Mouse (Mus musculus): ENCODE results near the gene Mapkap1.
"Not testable (repeated sequence)": the region's sequence is repeated elsewhere in the genome, so short reads cannot be mapped to it uniquely, and the experiment has no call there.

The Mapkap1 gene

DNA sequence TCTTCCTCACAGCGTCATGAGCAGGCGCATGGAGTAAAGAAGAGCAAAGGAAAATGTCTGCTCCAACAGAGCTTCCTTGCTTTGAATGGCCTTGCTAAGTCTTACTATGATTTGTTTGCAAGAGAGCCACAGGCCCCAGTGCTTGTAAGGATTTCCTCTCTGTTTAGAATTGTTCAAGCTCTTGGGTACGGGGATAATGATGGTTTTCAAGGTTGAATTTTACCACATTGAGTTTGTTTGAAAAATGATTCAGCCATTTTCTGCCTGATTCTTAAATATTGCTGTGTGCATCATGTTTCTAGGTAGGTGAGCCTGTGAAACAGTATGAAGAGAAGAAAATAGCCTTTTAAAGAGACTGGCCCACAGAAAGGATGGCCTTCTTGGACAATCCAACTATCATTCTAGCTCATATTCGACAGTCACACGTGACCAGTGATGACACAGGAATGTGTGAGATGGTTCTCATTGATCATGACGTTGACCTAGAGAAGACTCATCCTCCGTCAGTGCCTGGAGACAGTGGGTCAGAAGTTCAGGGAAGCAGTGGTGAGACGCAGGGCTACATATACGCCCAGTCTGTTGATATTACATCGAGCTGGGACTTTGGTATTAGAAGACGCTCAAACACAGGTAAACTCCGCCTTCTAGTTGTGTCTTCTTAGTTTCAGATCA, 25.3 kb downstream of the Mapkap1 start:
- DNase-seq (ENCODE audit: low spot score in 2 of 2): no peak

DNA sequence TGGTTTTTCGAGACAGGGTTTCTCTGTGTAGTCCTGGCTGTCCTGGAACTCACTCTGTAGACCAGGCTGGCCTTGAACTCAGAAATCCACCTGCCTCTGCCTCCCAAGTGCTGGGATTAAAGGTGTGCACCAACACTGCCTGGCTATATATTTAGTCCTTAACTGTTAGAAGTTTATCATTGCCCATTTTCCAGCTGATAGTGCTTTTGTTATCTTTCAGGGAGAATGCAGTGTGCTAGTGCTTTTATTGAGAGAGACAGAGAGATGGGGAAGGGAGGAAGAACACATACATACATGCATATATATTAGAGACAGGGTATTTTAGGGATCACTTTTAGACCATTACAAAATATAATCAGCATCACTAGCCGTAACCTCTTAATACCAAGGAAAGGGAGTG, 26.3 kb downstream of the Mapkap1 start:
- not testable (repeated sequence) for DNase-seq (ENCODE audit: low spot score in 2 of 2)

DNA sequence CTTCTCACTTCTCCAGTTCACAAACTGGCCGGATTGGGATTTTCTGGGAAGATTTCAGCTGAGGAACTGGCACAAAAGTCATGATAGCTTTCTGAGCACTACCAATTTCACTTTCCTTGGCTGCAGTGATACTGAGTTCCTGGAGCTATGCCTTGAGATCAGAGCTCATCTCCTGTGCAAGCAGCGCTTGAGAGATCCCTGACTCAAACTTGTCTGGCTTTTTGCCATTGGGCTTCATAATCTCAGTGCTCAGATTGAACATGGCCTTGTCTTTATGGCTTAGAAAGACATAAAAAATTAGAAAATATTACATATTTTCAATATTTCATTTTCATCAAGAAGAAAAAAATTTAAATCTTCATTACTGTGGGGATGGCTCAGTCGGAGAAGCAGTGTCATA, 29.8 kb downstream of the Mapkap1 start:
- no peak for DNase-seq (ENCODE audit: low spot score in 2 of 2)

DNA sequence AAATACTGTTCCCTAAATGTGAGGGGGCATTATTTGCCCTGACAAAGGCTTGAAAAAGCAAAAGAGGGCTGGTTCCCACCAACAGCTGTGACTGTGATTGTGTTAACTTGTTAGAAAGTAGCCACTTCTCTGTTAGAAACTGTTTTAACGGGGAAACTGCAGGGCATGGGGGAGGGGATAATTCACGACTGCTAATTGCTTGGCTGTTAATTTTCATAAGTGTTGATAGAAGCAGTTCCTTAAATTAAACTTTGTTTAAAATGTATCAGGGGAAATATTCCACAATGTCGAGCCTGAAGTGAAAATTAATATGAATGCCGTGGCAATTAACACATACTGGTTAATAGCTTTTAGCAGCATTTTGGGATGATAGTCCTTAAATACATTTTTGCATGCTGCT, 42.2 kb downstream of the Mapkap1 start:
- no peak for DNase-seq (ENCODE audit: low spot score in 2 of 2)

DNA sequence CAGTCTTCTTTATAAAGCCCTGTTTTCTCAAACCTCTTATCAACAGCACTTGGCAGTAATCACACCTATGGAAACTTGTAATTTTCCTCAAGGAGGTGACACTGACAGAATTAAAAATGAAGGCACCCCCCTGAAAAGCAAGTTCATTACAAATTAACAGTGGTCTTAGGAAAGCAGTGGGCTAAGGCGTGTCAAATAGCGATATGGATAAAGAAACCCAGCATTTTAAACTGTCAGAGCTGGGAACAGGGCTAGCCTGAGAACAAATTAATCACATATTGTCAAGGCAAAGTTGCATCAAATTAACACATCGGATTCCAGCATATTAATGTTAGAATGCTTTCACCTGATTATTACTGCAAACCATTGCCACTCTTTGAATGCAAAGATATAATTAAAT, 55.9 kb downstream of the Mapkap1 start:
- DNase-seq (ENCODE audit: low spot score in 2 of 2): no peak

DNA sequence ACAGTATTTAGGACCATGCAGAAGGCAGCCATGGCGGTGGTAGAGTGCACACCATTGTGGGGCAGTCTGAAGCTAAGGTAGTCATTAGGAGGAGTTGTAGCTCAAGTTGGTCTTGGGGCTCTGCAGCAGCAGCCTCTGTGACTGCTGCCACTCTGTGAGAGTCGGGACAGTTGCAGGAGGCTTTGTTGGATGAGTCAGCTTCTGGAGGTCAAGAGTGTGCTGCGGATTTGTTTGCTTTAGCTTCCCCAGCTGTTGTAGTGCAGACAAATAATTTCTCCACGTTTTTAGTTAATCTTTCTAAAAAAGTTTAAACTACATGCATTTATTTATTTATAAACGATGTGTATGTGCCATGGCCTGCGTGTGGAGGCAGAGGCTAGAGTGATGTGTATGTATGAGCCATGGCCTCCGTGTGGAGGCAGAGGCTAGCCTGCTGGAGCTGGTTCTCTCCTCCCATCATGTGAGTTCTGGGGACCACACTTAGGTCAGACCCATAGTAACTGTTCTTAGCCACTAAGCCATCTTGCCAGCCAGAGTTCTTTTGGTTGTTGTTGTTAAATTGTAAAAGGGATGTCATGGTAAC, 62.1 kb downstream of the Mapkap1 start:
- DNase-seq (ENCODE audit: low spot score in 2 of 2): no peak

DNA sequence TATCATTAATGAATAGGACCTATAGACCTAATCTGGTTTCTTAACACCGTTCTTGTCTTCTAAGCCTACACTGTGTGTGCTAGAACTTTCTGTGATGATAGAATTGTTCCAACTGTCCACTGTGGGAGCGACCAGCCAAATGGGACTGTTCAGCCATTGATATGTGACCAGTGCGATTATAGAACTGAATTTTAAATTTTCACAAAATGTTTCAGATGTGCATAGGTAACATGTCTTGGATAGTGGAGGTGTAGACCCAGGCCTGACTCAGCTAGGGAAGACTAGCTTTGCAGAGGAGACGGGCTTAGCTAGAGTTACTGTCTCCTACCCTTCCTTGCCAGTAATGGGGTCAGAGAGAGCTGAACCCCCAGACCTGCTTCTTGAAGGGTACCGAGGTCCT, 62.8 kb downstream of the Mapkap1 start:
- no peak for DNase-seq (ENCODE audit: low spot score in 2 of 2)

DNA sequence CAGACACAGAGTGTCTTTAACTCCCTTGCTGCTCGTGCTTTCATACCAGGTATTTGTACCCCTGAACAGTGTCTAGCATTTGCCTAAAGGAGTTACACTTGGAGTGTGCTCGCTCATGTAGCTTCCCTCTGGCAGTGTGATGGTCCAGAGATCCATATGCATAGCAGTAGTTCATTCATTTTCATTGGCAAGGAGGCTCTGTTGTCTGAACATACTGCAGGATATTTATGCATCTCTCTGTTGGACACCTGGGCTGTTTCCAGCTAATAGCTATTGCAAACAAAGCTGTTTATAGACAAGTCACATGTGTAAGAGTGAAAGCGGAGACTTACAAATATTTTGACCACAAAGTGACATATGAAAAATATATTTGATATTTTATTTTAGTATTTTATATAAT, 67.2 kb downstream of the Mapkap1 start:
- DNase-seq (ENCODE audit: low spot score in 2 of 2): no peak

DNA sequence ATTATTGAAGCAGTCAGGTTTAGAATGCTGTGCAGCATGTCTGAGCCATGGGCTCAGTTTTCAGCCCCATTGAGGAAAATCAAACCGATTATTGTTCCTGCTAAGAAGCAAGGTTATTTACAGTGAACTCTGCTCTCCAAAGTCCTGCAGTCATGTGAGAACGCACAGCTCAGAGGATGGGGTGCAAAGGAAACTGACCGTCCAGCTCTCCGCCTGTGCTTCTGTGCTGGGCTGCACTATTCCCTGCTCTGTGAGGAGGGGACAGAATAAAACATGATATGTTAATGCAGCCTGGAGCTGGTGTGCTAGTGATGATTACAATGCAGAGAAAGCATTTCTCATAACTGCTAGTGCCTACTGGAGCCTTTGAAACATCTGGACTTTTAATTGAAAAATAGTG, 74.8 kb downstream of the Mapkap1 start:
- DNase-seq (ENCODE audit: low spot score in 2 of 2): no peak

DNA sequence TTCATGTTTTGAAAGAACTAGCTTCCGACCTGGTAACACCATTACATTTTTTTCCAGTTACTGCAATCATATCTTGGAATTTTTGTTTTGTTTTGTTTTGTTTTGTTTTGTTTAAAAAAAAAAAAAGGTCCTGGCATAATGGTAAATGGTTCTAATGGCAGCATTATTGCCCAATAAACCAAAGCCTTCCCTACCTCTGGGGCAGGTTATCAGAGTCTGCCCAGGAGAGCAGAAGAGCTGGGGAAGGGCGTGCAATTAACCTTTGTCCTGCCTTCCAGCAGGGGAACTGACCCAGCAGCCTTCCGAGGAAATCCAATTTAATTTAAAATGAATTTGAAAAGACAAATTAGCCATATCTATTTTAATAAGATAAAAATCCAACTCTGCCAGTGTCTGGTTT, 75.5 kb downstream of the Mapkap1 start:
- no peak for DNase-seq (ENCODE audit: low spot score in 2 of 2)

DNA sequence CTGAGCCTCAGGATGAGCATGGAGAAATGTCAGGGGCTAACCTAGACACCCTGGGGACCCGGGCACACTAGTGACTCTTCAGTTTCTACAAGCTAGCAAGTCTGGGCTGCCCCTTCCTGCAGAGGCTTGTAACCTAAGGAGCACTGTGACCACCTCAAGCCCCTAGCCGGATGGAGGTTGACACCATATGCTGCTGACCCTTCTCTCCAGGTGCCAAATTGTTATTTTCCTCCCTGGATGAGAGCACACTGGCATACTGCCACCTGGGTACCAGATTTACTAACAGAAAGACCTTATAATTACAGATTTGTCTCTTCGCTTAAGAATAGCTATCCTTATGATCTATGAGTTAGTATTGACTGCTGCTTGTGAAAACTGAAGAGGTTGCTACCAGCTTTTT, 76.0 kb downstream of the Mapkap1 start:
- DNase-seq (ENCODE audit: low spot score in 2 of 2): no peak

DNA sequence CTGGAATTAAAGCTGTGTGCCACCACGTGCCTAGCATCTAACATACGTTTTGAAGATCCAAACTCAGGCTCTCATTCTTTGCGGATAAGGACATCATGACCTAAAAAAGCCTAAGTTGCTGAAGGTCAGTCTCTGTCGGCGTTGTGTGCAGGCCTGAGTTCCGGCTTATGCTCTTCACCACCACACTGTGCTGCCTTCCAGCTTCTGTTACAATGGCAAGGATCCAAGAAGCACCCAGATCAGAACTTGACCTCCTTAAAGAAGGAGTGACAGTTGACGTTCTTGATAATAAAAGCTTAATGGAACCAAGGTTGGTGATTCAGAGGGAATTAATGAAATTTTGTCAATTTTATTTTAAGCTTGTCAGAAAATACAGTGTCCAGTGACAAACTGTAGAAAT, 80.7 kb downstream of the Mapkap1 start:
- DNase-seq (ENCODE audit: low spot score in 2 of 2): no peak

DNA sequence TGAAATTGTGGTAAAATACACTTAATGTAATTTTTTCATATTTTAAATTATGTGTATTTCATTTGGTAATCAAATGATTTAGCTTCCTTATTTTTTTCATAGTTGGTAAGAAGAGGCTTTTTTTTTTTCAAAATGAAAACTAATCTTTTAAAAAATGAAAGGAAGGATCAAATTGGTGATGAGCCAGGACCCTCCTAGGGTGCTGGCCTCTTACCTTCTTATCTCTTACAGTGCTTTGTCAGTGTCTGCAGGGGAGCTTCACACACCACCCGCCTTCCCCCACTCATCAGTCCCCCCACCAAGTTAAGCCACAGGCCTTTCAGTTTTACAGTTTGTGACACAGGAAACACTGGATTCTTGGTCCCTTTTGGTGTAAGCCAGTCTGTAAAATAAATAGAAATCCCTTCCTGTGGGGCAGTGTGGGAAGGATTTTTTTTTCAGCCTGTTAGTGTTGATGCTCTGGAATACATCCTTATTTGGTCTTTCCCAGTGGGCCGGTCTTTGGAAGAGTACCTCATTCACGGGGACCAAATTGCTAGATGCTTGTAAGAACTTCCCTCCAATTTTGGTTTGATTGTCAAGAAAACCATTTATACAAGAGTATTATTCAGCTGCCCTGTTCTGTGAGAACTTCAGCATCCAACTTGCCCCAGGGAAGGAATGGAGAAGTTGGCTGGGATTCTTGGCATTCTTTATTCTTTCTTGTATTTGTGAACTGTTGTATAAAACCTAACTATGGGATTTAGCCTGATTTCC, 97.6 kb downstream of the Mapkap1 start:
- no peak for DNase-seq (ENCODE audit: low spot score in 2 of 2)

DNA sequence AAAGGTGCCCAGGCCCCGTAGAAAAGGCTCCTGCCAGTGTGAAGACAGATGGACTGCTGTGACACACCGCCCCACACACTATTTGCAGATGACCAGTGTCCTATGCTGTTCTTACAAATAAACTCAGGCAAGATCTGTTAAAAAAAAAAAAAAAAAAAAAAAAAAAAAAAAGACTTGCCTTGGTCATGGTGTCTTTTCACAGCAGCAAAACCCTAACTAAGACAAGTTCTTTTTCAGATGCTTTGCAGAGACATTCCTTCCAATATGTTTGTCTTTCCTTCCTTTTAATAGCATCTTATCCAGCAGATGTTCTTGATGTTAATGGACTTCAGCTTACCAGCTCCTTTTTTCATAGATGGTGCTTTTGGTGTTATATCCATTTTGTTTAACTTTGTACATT, 99.6 kb downstream of the Mapkap1 start:
- not testable (repeated sequence) for DNase-seq (ENCODE audit: low spot score in 2 of 2)

DNA sequence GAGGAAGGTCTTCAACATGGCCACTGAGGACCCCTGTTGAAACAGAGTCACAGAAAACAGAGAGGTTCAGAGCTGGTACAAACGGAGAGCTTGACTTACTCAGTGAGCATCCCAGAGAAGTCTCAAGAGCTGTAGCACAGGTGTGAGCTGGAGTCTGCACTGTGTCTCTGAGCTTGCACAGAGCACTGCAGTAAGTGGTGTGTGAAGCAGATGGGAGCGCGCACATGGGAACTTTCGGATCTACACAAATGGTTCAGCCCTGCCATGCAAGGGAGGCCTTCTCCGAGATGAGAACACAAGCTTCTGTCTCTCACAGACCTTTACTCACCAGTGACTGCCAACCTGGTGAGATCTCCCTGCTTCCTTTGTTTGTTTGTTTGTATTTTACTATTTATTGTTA, 103.3 kb downstream of the Mapkap1 start:
- no peak for DNase-seq (ENCODE audit: low spot score in 2 of 2)

DNA sequence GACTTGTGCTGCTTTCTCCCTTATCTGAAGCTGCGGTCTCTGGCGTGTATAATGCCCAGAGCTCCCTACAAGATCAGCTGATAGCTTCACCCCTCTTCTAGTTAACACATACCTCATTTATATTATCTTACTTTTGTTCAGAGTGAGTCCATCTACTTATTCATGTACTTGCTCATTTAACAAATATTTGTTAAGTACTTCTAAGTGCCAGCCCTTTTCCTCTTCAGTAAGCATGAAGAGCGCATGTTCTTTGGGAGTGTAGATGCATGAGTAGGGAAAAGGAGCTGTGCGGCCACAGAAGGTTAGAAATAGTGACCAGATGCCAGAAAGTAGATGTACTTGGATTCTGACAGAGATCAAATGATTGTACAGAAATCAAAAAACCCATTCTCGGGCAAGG, 108.7 kb downstream of the Mapkap1 start:
- DNase-seq (ENCODE audit: low spot score in 2 of 2): no peak

DNA sequence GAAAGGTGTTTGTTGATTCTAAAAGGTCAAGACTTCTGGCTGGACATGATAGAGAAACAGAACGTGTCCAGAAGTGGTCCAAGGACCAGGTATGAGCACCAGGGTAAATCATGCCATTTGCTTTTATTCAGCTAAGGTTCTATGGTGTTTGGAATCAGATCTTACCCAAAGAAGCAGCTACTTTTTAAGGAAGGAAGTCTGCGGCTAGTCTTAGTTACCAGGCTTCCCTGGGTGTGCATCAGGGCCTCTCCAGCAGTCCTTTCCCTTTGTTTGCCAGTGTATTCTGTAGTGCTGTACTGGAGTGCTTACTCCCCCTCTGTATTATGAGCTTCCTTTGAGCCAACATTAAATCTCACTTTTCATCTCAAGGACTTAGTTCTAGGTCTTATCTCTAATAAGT, 111.5 kb downstream of the Mapkap1 start:
- DNase-seq (ENCODE audit: low spot score in 2 of 2): no peak

DNA sequence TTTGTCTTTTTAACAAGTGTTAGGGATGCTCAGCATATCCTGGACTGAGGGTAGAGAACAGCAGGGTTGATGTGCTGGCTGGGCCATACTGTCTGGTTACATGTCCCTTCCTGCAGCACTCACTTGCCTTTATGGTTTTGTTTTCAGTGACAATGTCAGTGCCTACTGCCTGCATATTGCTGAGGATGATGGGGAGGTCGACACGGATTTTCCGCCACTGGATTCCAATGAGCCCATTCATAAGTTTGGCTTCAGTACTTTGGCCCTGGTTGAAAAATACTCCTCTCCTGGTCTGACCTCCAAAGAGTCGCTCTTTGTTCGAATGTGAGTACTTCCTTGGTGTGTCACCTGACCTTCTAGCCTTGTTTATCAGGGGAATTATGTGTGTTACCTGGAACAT, 112.0 kb downstream of the Mapkap1 start:
- DNase-seq (ENCODE audit: low spot score in 2 of 2): no peak

DNA sequence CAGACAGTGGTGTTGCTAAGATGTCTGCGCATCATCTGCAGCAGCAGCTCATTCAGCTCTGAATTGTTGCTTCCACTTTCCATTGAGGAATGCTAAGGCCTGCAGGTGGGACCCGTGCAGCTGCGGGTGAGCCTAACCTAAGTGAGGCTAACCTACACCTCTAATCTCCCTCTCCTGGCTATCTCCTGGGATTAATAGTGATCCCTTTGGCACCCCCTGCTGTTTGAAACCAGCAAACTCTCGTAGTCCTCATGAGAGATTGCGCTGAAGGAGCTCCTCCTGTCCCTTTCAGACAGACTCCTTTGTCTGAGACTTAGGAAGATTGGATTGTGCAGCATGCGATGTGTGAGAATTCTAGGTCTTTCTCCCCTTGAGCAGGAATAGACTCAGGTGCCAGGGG, 113.0 kb downstream of the Mapkap1 start:
- peak in 1 of 2 experiments; percentile 37 for DNase-seq (ENCODE audit: low spot score in 2 of 2)

DNA sequence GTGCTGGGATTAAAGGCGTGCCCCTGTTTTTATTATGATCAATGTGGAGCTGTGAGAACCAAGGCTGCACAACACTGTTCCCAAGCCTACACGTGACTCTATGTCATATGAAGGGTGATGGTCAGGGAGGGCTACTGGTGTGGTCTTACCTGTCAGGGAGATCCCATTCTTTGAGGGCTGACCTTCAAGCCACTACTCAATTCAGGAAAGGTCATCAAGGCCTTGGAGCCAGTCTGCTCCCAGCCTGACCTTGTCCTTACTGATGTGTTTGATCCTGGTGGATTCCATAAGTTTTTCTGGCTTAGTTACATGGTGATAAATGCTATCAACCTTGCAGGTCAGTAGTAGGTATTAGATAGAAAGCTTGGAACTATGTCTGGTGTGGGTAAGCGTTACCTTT, 114.8 kb downstream of the Mapkap1 start:
- DNase-seq (ENCODE audit: low spot score in 2 of 2): no peak

DNA sequence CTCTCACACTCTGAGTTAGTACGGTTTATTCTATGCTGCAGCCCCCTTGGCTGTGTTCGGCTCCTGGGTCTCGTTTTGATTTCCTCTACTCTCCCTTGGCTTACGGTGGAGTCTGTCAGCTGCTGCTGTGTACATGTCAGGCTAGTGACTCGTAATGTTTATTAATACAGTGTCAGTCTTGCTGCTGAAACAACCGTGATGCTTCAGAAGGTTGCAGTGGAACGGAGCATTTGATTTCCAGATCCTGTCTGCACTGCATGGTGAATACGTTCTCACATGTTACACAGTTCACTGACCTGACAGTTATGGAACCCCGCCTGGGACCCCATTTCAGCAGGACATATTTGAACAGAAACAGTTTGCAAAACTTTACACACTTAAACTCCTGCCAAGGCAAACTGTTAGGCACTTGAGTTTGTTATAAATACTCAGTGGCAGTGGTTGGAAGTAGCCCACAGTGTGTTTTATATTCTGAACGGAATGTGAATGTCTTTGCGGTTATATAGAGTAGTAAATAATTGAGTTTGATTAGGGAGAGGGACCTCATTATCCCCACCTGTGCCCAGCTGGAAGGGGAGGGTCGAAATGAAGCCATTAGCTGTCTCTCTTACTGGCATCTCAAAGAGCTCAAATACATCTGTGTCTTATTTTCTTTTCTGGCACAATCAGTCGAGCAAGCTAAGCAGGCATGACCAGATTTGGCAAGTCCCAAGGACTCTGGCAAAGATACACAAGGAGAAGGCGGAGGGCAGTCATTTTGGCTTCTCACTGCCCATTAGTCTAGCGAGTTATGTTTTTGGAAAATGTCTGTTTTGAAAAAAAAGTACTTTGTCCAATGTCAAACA, 120.2 kb downstream of the Mapkap1 start:
- DNase-seq (ENCODE audit: low spot score in 2 of 2): no peak

DNA sequence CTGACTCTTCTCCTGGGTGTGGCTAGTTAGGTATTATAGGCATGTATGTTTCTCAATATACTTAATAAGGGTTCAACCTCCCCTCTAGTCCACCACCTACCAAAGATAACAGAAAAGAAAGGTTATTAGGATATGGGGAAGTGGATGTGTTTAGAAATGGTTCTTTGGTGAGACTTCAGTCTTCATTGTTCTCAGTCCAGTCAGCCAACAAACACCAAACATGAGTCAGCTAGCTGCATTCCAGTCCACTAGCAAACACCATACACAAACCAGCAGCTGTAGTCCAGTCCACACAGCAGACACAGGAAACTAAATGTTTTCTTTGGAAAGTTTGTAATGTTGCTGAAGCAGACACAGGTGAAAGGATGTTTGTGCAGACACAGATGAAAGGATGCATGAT, 121.9 kb downstream of the Mapkap1 start:
- no peak for DNase-seq (ENCODE audit: low spot score in 2 of 2)

Measured in spleen, postnatal 10 days (tissue).